Mouse (Mus musculus): ENCODE data around the gene C1qtnf6.

- TF ChIP-seq CTCF (IDR thresholded peaks at IDR 0.05; ENCODE audit: low read depth, low read length) (no peak), TAL1 (conservative IDR thresholded peaks at IDR 0.05; ENCODE audit: low read depth, low read length) (no peak), POLR2AphosphoS5 (IDR thresholded peaks at IDR 0.05; ENCODE audit: insufficient replicate concordance, low read depth, low read length) (no peak), GATA1 (IDR thresholded peaks at IDR 0.05; ENCODE audit: borderline replicate concordance, low read length) (no peak)
Measured at GRCm38 (mm10) chr15:78532566-78533345, 1.5 kb upstream of the C1qtnf6 start.

All from G1E (cell line).